Mouse (Mus musculus) stomach, postnatal 0 days (tissue): ENCODE measurements around the gene Epha4. TPM values are rescaled to one million over a fixed set of nuclear protein-coding genes. Genes with fewer than 3 reads are reported as not detected.

Experiments
- ATAC-seq: fragments of 200-750 bp; cut with Nextera tagmentation; 2 replicates; pipeline ENCODE4 v1.8.0; 2017; ENCODE audit not compliant: low FRiP score, low TSS enrichment
- DNase-seq: peaks from one replicate; pipeline ENCODE4 v3.0.0-alpha.2; 2016; ENCODE audit warnings: low spot score
- H3K27ac ChIP-seq: fragments of 300-500 bp; sonication (generic); replicated peaks from 2 replicates; pipeline ENCODE4 v1.5.1; 2014; ENCODE audit warnings: mild to moderate bottlenecking, control low read depth
- H3K27me3 ChIP-seq: fragments of 300-500 bp; sonication (generic); 2 replicates; pipeline ENCODE4 v1.6.1; 2014; ENCODE audit warnings: low read length; ENCODE audit not compliant: control insufficient read depth, insufficient read depth
- H3K36me3 ChIP-seq: fragments of 300-500 bp; sonication (generic); 2 replicates; pipeline ENCODE4 v1.6.1; 2014; ENCODE audit warnings: low read length, mixed read lengths; ENCODE audit not compliant: control insufficient read depth, insufficient read depth
- H3K4me1 ChIP-seq: fragments of 300-500 bp; sonication (generic); replicated peaks from 2 replicates; pipeline ENCODE4 v1.6.1; 2014; ENCODE audit warnings: antibody characterized with exemption; ENCODE audit not compliant: control insufficient read depth, insufficient read depth
- H3K4me2 ChIP-seq: fragments of 300-500 bp; sonication (generic); replicated peaks from 2 replicates; pipeline ENCODE4 v1.6.1; 2014; ENCODE audit warnings: low read depth, mild to moderate bottlenecking, control low read depth, moderate library complexity
- H3K4me3 ChIP-seq: fragments of 300-500 bp; sonication (generic); 2 replicates; pipeline ENCODE4 v1.5.1; 2014; ENCODE audit warnings: low read depth, low read length, control low read depth
- H3K9ac ChIP-seq: fragments of 300-500 bp; sonication (generic); 2 replicates; pipeline ENCODE4 v1.6.1; 2014; ENCODE audit warnings: mild to moderate bottlenecking, low read length, control low read depth, mixed read lengths
- H3K9me3 ChIP-seq: fragments of 300-500 bp; sonication (generic); 2 replicates; pipeline ENCODE4 v1.6.1; 2016; ENCODE audit warnings: low read length; ENCODE audit not compliant: control insufficient read depth
- CTCF ChIP-seq: IDR thresholded peaks from 2 replicates; pipeline ENCODE4 v1.5.1; 2016; ENCODE audit warnings: antibody characterized with exemption, low read depth, mild to moderate bottlenecking, moderate library complexity
- EP300 ChIP-seq: optimal IDR thresholded peaks from 2 replicates; pipeline ENCODE3; 2016; ENCODE audit warnings: antibody characterized with exemption
- WGBS: fragments of 180-500 bp; shearing (Covaris S2); extraction: QIAGEN DNeasy Blood & Tissue Kit; methylation state at CpG from one replicate; pipeline ENCODE4 v1.1.7; 2014; 5-methylcytosine and 5-hydroxymethylcytosine counted together
- polyA plus RNA-seq: library from polyadenylated mRNA; unstranded; fragments of >200 nt; fragmentation: Nextera tagmentation; extraction: Ambion mirVana; gene quantifications from 2 replicates; pipeline ENCODE4 v1.2.1, GENCODE M21; 2015

The Epha4 gene
- polyA plus RNA-seq, 1 experiment from 2014 or later: 5.4 TPM

- Histone ChIP-seq H3K27me3 (no peaks in the 10 kb centered on the region), H3K9me3 (no peaks in the 10 kb centered on the region), H3K4me3 (no peak overlapping the region), H3K4me1 (0 out of 2 replicates have a peak, but pooled peaks cover 3% of the 10 kb centered on the region), H3K36me3 (no peaks in the 10 kb centered on the region), H3K9ac (no peak overlapping the region), H3K4me2 (no peak overlapping the region), H3K27ac (no peak overlapping the region)
- DNase-seq: no peak
- WGBS: 41% methylated on average over 7 of the region's 7 CpGs
- TF ChIP-seq CTCF: no peak
- no peak for TF ChIP-seq EP300
- ATAC-seq: no peak
Observed at GRCm38 (mm10) chr1:77495790-77496158, 19.1 kb downstream of the Epha4 start.

- H3K27me3 ChIP-seq: no peaks in the 10 kb centered on the region
- H3K9me3 ChIP-seq: no peaks in the 10 kb centered on the region
- no peak overlapping the region for H3K9ac ChIP-seq
- no peak for TF ChIP-seq EP300
- no peak for TF ChIP-seq CTCF
- DNase-seq (no peak), ATAC-seq (no peak)
- H3K4me1 ChIP-seq: 0 out of 2 replicates have a peak, but pooled peaks cover 3% of the 10 kb centered on the region
- 57% methylated on average over 10 of the region's 10 CpGs for WGBS
- no peak overlapping the region for H3K4me2 ChIP-seq
- no peaks in the 10 kb centered on the region for H3K36me3 ChIP-seq
- H3K27ac ChIP-seq: no peak overlapping the region
- no peak overlapping the region for H3K4me3 ChIP-seq
Observed at GRCm38 (mm10) chr1:77495030-77495789, 19.7 kb downstream of the Epha4 start.

GRCm38 (mm10) chr1:77493841-77494635, 20.9 kb downstream of the Epha4 start:
- no peak for TF ChIP-seq EP300
- no peak for TF ChIP-seq CTCF
- DNase-seq: no peak
- Histone ChIP-seq H3K4me1 (0 out of 2 replicates have a peak, but pooled peaks cover 3% of the 10 kb centered on the region), H3K27ac (no peak overlapping the region), H3K9me3 (no peaks in the 10 kb centered on the region), H3K9ac (no peak overlapping the region), H3K4me2 (no peak overlapping the region), H3K27me3 (no peaks in the 10 kb centered on the region), H3K36me3 (no peaks in the 10 kb centered on the region), H3K4me3 (no peak overlapping the region)
- ATAC-seq: no peak
- WGBS: 67% methylated on average over 10 of the region's 10 CpGs

- Histone ChIP-seq H3K4me3 (no peak overlapping the region), H3K27me3 (no peaks in the 10 kb centered on the region), H3K27ac (no peak overlapping the region), H3K4me2 (no peak overlapping the region), H3K9ac (no peak overlapping the region), H3K4me1 (no peaks in the 10 kb centered on the region), H3K9me3 (no peaks in the 10 kb centered on the region), H3K36me3 (no peaks in the 10 kb centered on the region)
- no peak for ATAC-seq
- DNase-seq: no peak
- WGBS: 92% methylated on average over 6 of the region's 6 CpGs
- TF ChIP-seq CTCF (no peak), EP300 (no peak)
Observed at GRCm38 (mm10) chr1:77490166-77490565, 24.7 kb downstream of the Epha4 start.

GRCm38 (mm10) chr1:77489387-77489786, 25.5 kb downstream of the Epha4 start:
- no peak overlapping the region for H3K4me3 ChIP-seq
- TF ChIP-seq CTCF: no peak
- TF ChIP-seq EP300: no peak
- DNase-seq: no peak
- WGBS: 75% methylated on average over 7 of the region's 7 CpGs
- no peak overlapping the region for H3K4me2 ChIP-seq
- H3K9me3 ChIP-seq: no peaks in the 10 kb centered on the region
- no peak overlapping the region for H3K9ac ChIP-seq
- H3K4me1 ChIP-seq: no peaks in the 10 kb centered on the region
- H3K27me3 ChIP-seq: no peaks in the 10 kb centered on the region
- no peaks in the 10 kb centered on the region for H3K36me3 ChIP-seq
- H3K27ac ChIP-seq: no peak overlapping the region
- no peak for ATAC-seq
